Mouse (Mus musculus): ENCODE measurements around the gene Mvb12b. TPM values are rescaled to one million over a fixed set of nuclear protein-coding genes. Genes with fewer than 3 reads are reported as not detected.

Gene Mvb12b
- polyA plus RNA-seq, 1 experiment: 15.9 TPM

- no peak overlapping the region for H3K4me3 ChIP-seq (ENCODE audit: insufficient read depth, poor library complexity, severe bottlenecking)
- H3K79me3 ChIP-seq (ENCODE audit: low read depth): no peaks in the 10 kb centered on the region
- peaks cover 16% of the 10 kb centered on the region for H3K36me3 ChIP-seq (ENCODE audit: control insufficient read depth, insufficient read depth)
- no peak overlapping the region for H3ac ChIP-seq (ENCODE audit: control insufficient read depth, insufficient read length, low read depth)
- H3K79me2 ChIP-seq (ENCODE audit: control insufficient read depth, insufficient read depth): no peaks in the 10 kb centered on the region
- no peak for TF ChIP-seq MYOG (IDR thresholded peaks at IDR 0.05; ENCODE audit: control insufficient read depth, extremely low read depth, insufficient read length)
- TF ChIP-seq USF1 (IDR thresholded peaks at IDR 0.05; ENCODE audit: low read depth): no peak
- no peak for TF ChIP-seq MAX (IDR thresholded peaks at IDR 0.05)
- no peak for TF ChIP-seq FOSL1 (IDR thresholded peaks at IDR 0.05; ENCODE audit: insufficient read depth, low read length, poor library complexity, severe bottlenecking)
- TF ChIP-seq CTCF (IDR thresholded peaks at IDR 0.05; ENCODE audit: control insufficient read depth, insufficient read depth, insufficient read length): no peak
- TF ChIP-seq MYOD1 (IDR thresholded peaks at IDR 0.05; ENCODE audit: control insufficient read depth, insufficient read length, low read depth): no peak
- no peak for TF ChIP-seq CEBPB (IDR thresholded peaks at IDR 0.05; ENCODE audit: low read depth)
- H3K27me3 ChIP-seq (ENCODE audit: control insufficient read depth, insufficient read depth, insufficient read length): no peaks in the 10 kb centered on the region
Measured at GRCm38 (mm10) chr2:33868322-33868721, 19.4 kb downstream of the Mvb12b start.

DNA sequence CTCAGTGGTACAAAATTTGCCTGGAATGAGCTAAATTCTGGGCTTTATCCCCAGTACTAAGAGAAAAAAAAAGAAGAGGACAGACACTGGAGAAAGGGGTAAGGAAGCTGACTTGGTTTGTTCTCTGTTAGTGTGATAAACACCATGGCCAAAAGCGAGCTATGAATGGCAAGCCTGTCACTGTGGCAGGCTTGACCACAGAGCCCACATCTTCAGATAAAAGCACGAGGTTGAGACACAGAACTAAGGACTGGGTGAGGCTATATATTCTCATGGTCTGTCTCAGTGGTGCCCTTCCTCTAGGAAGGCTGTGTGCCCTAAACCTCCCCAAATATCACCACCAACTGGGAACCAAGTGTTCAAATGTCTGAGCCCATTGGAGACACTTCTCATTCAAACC lies 31.0 kb downstream of the Mvb12b start:
- no peak overlapping the region for H3ac ChIP-seq (ENCODE audit: control insufficient read depth, insufficient read length, low read depth)
- no peak overlapping the region for H3K4me3 ChIP-seq (ENCODE audit: insufficient read depth, poor library complexity, severe bottlenecking)
- H3K79me3 ChIP-seq (ENCODE audit: low read depth): peaks cover under 1% of the 10 kb centered on the region
- peaks cover 4% of the 10 kb centered on the region for H3K36me3 ChIP-seq (ENCODE audit: control insufficient read depth, insufficient read depth)
- no peaks in the 10 kb centered on the region for H3K27me3 ChIP-seq (ENCODE audit: control insufficient read depth, insufficient read depth, insufficient read length)
- H3K79me2 ChIP-seq (ENCODE audit: control insufficient read depth, insufficient read depth): peaks cover 24% of the 10 kb centered on the region
- TF ChIP-seq CEBPB (IDR thresholded peaks at IDR 0.05; ENCODE audit: low read depth) (no peak), CTCF (IDR thresholded peaks at IDR 0.05; ENCODE audit: control insufficient read depth, insufficient read depth, insufficient read length) (no peak), USF1 (IDR thresholded peaks at IDR 0.05; ENCODE audit: low read depth) (no peak), FOSL1 (IDR thresholded peaks at IDR 0.05; ENCODE audit: insufficient read depth, low read length, poor library complexity, severe bottlenecking) (no peak), MAX (IDR thresholded peaks at IDR 0.05) (no peak), MYOG (IDR thresholded peaks at IDR 0.05; ENCODE audit: control insufficient read depth, extremely low read depth, insufficient read length) (no peak)

DNA sequence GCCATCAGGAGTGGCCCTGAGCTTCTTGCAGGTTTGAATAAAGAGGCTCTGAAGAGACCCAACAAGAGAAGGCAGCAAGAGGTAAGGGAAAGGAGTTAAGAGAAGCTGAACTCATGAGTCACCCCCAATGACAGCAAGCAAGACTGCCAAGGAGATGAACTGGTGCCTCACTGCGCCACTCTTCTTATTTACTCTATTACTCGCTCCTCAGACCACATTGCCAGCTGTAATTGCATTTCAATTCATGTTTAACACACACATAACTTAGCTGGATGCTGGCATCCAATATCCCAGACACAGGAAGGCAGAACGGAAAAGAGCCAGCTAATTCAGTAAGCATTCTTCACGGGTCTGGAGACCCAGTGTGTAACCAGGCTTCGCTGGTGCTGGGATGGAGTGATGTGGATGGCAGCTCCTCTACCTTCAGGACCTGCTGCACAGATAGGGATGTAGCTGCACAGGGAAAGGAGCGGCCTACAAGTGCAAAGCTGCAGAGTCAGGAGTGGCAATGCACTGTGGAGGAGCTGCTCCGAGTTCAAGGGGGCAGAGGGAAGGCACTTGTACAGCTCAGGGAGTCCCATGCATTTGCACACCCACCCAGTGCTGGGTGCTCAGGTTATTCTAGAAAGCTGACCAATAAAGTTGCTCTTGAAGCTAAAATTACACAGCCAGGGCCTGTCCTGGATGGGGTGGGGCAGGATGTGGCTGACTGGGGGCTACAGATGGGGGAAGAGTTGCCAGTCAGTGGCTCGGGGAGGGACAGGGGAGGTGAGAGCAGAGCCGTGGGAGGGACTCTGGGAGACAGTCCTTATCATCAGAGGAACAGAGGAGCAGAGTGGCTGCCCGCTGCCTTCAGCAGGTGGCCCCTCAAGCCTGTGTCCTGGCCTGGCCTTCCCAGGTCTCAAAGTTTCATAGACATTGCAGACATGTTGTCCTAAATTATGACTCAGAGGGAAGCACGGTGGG lies 34.5 kb downstream of the Mvb12b start:
- H3K4me3 ChIP-seq (ENCODE audit: insufficient read depth, poor library complexity, severe bottlenecking): no peak overlapping the region
- H3ac ChIP-seq (ENCODE audit: control insufficient read depth, insufficient read length, low read depth): peak overlapping the region; percentile 37
- peaks cover 40% of the 10 kb centered on the region for H3K79me2 ChIP-seq (ENCODE audit: control insufficient read depth, insufficient read depth)
- peaks cover 4% of the 10 kb centered on the region for H3K36me3 ChIP-seq (ENCODE audit: control insufficient read depth, insufficient read depth)
- TF ChIP-seq CTCF (IDR thresholded peaks at IDR 0.05; ENCODE audit: control insufficient read depth, insufficient read depth, insufficient read length) (no peak), FOSL1 (IDR thresholded peaks at IDR 0.05; ENCODE audit: insufficient read depth, low read length, poor library complexity, severe bottlenecking) (peak; percentile 46), CEBPB (IDR thresholded peaks at IDR 0.05; ENCODE audit: low read depth) (no peak), USF1 (IDR thresholded peaks at IDR 0.05; ENCODE audit: low read depth) (no peak), MYOG (IDR thresholded peaks at IDR 0.05; ENCODE audit: control insufficient read depth, extremely low read depth, insufficient read length) (no peak), MYOD1 (IDR thresholded peaks at IDR 0.05; ENCODE audit: control insufficient read depth, insufficient read length, low read depth) (peak; percentile 36), MAX (IDR thresholded peaks at IDR 0.05) (peak; percentile 27)
- peaks cover 5% of the 10 kb centered on the region for H3K79me3 ChIP-seq (ENCODE audit: low read depth)
- H3K27me3 ChIP-seq (ENCODE audit: control insufficient read depth, insufficient read depth, insufficient read length): no peaks in the 10 kb centered on the region

GRCm38 (mm10) chr2:33847196-33847834 lies 40.4 kb downstream of the Mvb12b start:
- Histone ChIP-seq H3K79me2 (ENCODE audit: control insufficient read depth, insufficient read depth) (peaks cover 29% of the 10 kb centered on the region), H3K79me3 (ENCODE audit: low read depth) (peaks cover 7% of the 10 kb centered on the region), H3ac (ENCODE audit: control insufficient read depth, insufficient read length, low read depth) (peak overlapping the region; percentile 16), H3K27me3 (ENCODE audit: control insufficient read depth, insufficient read depth, insufficient read length) (no peaks in the 10 kb centered on the region), H3K36me3 (ENCODE audit: control insufficient read depth, insufficient read depth) (no peaks in the 10 kb centered on the region), H3K4me3 (ENCODE audit: insufficient read depth, poor library complexity, severe bottlenecking) (no peak overlapping the region)
- peak; percentile 68 for TF ChIP-seq FOSL1 (IDR thresholded peaks at IDR 0.05; ENCODE audit: insufficient read depth, low read length, poor library complexity, severe bottlenecking)
- TF ChIP-seq USF1 (IDR thresholded peaks at IDR 0.05; ENCODE audit: low read depth): no peak

DNA sequence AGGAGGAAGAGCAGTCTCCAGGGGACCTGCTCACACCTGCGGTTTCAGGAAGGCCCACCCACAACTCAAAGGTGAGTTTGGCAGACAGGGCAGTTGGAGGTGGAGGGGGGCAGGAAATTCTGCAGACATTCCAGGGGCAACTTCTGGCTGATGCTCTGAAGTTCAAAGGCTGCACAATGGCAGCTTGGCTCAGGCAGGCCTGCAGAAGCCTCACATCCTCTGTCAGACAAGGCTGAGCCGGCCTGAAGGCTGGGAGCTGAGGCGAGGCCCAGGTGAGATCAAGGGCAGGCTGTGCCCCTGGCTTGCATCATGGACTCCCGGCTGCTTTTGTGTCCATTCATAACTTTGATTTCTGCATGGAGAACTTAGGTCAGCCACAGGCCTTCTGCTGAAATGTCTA lies 41.1 kb downstream of the Mvb12b start:
- no peaks in the 10 kb centered on the region for H3K27me3 ChIP-seq (ENCODE audit: control insufficient read depth, insufficient read depth, insufficient read length)
- H3ac ChIP-seq (ENCODE audit: control insufficient read depth, insufficient read length, low read depth): no peak overlapping the region
- peaks cover 5% of the 10 kb centered on the region for H3K79me3 ChIP-seq (ENCODE audit: low read depth)
- H3K36me3 ChIP-seq (ENCODE audit: control insufficient read depth, insufficient read depth): no peaks in the 10 kb centered on the region
- peaks cover 23% of the 10 kb centered on the region for H3K79me2 ChIP-seq (ENCODE audit: control insufficient read depth, insufficient read depth)
- H3K4me3 ChIP-seq (ENCODE audit: insufficient read depth, poor library complexity, severe bottlenecking): no peak overlapping the region
- no peak for TF ChIP-seq CEBPB (IDR thresholded peaks at IDR 0.05; ENCODE audit: low read depth)

DNA sequence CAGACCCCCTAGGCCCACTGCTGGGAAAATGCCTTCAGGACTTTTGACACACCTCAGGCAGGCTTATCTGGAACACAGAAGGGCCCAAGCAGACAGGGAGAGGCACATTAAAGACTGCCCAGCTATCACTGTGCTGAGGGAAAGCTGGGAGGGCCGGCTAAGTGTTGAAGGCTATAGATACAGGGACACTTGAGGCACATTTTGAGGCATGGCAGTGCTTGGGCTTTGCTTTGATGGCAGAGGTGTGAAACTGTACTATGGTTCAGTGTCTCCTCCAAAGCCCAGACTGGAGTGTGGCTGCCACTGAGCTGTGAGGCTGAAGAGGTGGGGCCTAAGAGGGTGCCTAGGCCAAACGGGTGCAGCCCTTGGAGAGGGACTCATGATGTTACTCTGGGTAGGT lies 44.1 kb downstream of the Mvb12b start:
- TF ChIP-seq FOSL1 (IDR thresholded peaks at IDR 0.05; ENCODE audit: insufficient read depth, low read length, poor library complexity, severe bottlenecking): no peak
- no peak for TF ChIP-seq MYOG (IDR thresholded peaks at IDR 0.05; ENCODE audit: control insufficient read depth, extremely low read depth, insufficient read length)
- TF ChIP-seq CEBPB (IDR thresholded peaks at IDR 0.05; ENCODE audit: low read depth): no peak
- TF ChIP-seq USF1 (IDR thresholded peaks at IDR 0.05; ENCODE audit: low read depth): no peak
- no peak for TF ChIP-seq MAX (IDR thresholded peaks at IDR 0.05)
- TF ChIP-seq CTCF (IDR thresholded peaks at IDR 0.05; ENCODE audit: control insufficient read depth, insufficient read depth, insufficient read length): no peak
- TF ChIP-seq MYOD1 (IDR thresholded peaks at IDR 0.05; ENCODE audit: control insufficient read depth, insufficient read length, low read depth): no peak
- Histone ChIP-seq H3K36me3 (ENCODE audit: control insufficient read depth, insufficient read depth) (no peaks in the 10 kb centered on the region), H3K79me3 (ENCODE audit: low read depth) (peaks cover 2% of the 10 kb centered on the region), H3K27me3 (ENCODE audit: control insufficient read depth, insufficient read depth, insufficient read length) (no peaks in the 10 kb centered on the region), H3ac (ENCODE audit: control insufficient read depth, insufficient read length, low read depth) (no peak overlapping the region), H3K79me2 (ENCODE audit: control insufficient read depth, insufficient read depth) (peaks cover 8% of the 10 kb centered on the region), H3K4me3 (ENCODE audit: insufficient read depth, poor library complexity, severe bottlenecking) (no peak overlapping the region)
